Mouse (Mus musculus): ENCODE results near the gene Cox17.

The Cox17 gene

GRCm38 (mm10) chr16:38371705-38372296, 25.0 kb downstream of the Cox17 start:
- no peak for DNase-seq (ENCODE audit: low spot score)

GRCm38 (mm10) chr16:38372876-38373275, 26.1 kb downstream of the Cox17 start:
- DNase-seq (ENCODE audit: low spot score): no peak

DNA sequence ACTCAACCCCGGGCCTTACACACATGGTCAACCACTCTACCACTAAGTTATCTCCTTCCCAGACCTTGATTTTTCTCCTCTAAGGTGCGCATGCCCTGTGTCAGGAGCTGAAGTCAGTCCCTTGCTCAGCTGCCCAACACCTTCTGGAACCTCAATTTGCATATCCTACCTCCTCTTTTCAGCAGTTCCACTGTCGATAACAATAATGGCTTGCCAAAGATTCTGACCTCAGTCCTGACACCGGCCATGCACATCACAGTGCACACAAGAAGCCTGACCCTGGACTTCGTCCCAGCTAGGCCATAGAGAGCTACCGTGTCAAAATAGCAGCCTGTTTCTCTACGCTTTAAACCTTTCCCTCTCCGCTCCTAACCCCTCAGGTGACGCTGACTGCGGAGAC, 26.6 kb downstream of the Cox17 start:
- no peak for DNase-seq (ENCODE audit: low spot score)

DNA sequence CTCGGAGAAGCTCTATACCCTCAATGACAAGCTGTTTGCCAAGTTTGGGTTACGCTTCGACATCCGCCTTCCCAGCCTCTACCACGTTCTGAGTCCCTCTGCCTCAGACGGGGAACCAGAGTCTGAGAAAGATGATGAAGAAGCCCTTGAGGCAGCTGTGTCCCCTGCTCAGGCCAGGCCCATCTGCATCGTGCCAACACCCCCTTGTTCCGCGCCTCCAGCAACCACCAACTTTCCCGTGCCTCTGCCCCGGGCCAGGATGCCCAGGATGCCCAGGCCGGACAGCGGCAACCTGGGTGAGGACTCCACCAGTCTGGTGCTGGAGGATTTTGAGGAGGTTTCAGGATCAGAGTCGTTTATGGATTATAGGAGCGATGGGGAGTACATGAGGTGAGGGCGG, 27.1 kb downstream of the Cox17 start:
- DNase-seq (ENCODE audit: low spot score): no peak

GRCm38 (mm10) chr16:38374379-38375140, 27.8 kb downstream of the Cox17 start:
- DNase-seq (ENCODE audit: low spot score): no peak

GRCm38 (mm10) chr16:38375182-38375581, 28.4 kb downstream of the Cox17 start:
- DNase-seq (ENCODE audit: low spot score): no peak

DNA sequence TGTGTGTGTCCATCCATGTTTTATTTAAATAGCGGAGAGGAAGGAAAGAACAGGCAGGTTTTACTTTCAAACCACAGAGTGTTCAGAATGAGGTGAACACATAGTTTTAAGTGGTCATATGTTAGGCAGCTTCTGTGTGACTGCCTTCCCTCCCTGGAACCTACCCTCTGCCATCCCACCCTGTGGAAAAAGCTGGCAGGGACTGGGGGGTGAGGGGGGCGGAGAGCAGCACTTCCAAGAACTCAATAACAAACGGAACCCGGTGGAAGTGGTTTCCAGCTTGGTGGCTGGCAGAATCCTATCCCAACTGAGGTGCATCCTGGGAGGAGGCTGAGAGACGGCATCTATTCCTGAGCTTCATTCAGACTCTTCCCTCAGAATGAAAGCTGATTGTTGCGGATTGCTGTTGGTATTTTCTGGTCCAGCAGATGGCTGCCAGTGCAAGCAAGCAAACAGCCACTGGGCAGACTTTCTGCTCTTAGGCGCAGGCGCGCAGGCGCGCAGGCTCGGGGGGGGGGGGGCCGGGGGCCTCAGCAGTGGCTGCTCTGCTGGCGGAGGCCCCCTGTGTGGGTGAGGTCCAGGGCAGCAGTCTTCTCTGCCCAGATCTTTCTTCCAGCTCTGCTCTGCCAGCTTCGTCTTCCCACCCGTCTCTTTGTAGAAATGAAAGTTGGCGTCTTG, 29.5 kb downstream of the Cox17 start:
- DNase-seq (ENCODE audit: low spot score): peak; percentile 25

GRCm38 (mm10) chr16:38376841-38377249, 30.1 kb downstream of the Cox17 start:
- peak; percentile 8 for DNase-seq (ENCODE audit: low spot score)

DNA sequence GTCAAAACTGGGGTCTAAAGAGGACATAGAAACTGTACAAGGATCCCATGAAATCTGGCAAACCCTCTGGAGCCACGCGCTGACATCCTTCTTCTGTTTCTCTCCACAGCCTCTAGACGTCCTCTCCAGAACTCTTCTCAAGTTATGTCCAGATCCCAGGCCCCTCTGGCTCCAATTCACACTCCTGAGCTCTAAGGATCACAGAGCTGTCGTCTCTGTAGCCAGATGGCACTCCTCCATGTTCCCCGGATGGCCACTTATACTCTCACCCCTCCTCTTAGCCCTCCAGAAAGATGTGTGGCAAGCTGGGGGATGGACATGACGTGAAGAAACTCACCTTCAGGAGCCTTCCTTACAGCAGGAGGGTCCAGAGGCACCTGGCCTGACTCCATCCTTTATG, 30.8 kb downstream of the Cox17 start:
- DNase-seq (ENCODE audit: low spot score): no peak

- no peak for DNase-seq (ENCODE audit: low spot score)
Measured at GRCm38 (mm10) chr16:38378591-38378990, 31.8 kb downstream of the Cox17 start.

DNA sequence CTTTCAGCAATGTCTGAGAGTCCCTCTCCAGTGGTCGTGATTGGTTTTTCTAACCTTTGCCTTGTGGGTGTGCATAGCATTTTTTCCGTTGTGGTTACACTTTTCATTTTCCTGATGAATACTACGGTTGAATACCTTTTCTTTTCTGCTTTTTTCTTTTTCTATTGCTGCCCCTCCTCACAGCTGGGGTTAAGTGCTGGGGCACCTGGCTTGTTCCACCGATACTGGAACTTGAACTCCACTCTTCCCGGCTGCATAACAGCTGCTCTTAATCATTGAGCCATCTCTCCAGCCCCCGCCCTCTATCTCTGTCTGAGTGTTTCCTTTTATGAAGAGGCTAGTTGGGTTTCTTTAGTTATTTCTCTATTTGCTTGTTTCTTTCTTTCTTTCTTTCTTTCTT, 32.3 kb downstream of the Cox17 start:
- DNase-seq (ENCODE audit: low spot score): no peak

GRCm38 (mm10) chr16:38379493-38379892, 32.7 kb downstream of the Cox17 start:
- no peak for DNase-seq (ENCODE audit: low spot score)

GRCm38 (mm10) chr16:38379926-38380325, 33.1 kb downstream of the Cox17 start:
- DNase-seq (ENCODE audit: low spot score): no peak

DNA sequence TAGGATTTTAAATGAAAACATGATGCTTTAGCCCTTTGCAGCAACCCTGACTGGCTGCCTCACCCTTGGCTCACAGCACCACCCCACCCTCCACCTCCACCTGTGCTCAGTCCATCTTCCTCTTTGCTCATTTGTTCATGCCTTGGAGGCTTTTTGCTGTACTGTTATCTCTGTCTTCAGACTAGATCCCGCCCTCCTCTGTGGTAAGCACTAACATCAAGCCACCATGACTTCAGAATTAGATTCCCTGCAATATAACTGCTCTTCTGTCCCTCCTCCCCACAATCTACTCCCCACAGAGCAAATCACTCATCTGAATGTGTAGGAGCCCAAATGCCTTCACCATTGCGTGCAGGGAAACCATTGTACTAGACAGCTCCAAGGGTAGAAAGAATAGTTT, 36.9 kb downstream of the Cox17 start:
- DNase-seq (ENCODE audit: low spot score): no peak

- DNase-seq (ENCODE audit: low spot score): no peak
Measured at GRCm38 (mm10) chr16:38385184-38385634, 38.4 kb downstream of the Cox17 start.

- DNase-seq (ENCODE audit: low spot score): no peak
Measured at GRCm38 (mm10) chr16:38385700-38386099, 38.9 kb downstream of the Cox17 start.

GRCm38 (mm10) chr16:38387389-38387788, 40.6 kb downstream of the Cox17 start:
- no peak for DNase-seq (ENCODE audit: low spot score)

- DNase-seq (ENCODE audit: low spot score): no peak
Measured at GRCm38 (mm10) chr16:38388757-38389156, 42.0 kb downstream of the Cox17 start.

DNA sequence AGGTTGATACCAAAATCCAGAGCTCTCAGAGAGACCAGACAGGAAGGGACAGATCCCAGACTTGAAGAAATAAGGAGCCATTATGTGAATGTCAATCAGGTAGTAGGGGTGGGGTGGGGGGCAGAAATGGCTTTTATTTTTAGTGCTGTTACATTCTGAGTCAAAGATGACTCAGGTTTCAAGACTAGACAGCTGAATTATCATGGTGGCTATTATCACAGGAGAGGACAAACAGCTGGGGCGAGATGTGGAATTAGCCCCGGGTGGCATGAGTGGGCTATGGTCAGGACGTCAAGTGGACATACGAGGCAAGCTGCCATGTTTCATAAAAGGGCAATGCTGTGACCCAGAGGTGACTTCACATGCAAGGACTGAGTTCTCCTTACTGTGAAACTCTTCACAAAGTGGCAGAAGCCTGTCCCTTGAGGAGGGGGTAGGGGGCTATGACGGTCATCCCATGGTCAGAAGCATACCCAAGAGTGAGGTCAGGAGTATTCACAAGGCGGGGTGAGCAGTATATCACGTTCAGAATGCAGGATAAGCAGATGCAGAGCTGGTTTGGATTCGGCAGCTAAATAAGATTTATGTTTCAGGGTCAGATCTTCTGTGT, 42.6 kb downstream of the Cox17 start:
- DNase-seq (ENCODE audit: low spot score): no peak

GRCm38 (mm10) chr16:38390322-38390721, 43.5 kb downstream of the Cox17 start:
- no peak for DNase-seq (ENCODE audit: low spot score)

DNA sequence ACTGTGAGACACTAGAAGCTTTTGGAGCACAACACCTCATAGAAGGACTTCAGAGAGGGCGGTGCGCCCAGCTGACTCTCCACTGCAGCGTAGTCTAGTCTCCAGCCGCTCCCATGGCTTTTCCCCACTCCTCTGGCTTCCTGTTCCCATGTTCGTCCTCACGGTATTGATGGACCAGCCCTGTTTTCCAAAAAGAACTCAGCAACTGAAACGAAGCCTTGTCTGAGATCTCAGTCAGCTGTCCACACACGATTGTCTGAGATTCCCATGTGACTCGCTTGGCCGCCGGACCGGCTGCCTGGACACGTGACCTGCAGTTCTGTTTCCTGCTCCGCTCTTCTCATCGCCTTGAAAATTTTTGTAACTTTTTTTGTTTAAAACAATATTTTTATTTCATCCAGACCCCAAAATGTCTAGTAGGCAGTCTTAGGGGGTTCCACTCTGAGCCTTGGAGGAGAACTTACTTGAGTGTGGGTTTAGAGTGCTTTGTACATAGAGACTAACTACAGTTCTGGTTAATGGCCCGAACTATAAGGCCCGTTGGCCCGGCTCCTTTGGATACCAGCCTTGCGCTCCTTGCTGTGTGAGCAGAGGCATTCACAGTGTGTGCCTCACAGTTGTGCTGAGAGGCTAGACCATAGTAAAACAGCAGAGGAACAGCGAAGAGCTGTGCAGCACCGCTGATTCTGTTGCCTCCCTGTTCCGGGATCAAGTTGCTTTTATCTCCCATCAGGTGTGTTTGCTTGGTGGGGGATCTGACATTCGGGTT, 45.5 kb downstream of the Cox17 start:
- DNase-seq (ENCODE audit: low spot score): no peak

GRCm38 (mm10) chr16:38394191-38394618, 47.4 kb downstream of the Cox17 start:
- DNase-seq (ENCODE audit: low spot score): no peak
